In genomic region chr13:94882711-94883145, GRCm38 (mm10) we compare ENCODE assay signal across 8 mouse cellular contexts. TPM values are rescaled to one million over a fixed set of nuclear protein-coding genes. Genes with fewer than 3 reads are reported as not detected.
DNase-seq lines count a peak whose midpoint lies in the region; ATAC-seq lines count a peak whose summit lies in the region.
"Had no signal": no experiment of that assay in that cellular context is flagged by ENCODE, and none has a peak within 500 bp of the region (broad histone marks: within the 10 kb centered on the region; RNA-seq: fewer than 3 reads in every experiment).

No protein-coding gene starts in this region.

- WGBS in forebrain, embryonic 15.5 days: under 1% methylated on average over 37 of the region's 37 CpGs
- 0% methylated on average over 33 of the region's 37 CpGs for WGBS in limb, embryonic 15.5 days
- under 1% methylated on average over 37 of the region's 37 CpGs for WGBS in stomach, embryonic 16.5 days

- H3K4me3 ChIP-seq in megakaryocyte, embryonic 14.5 days (replicated peaks): peak overlapping the region; percentile 88
- H3K4me3 ChIP-seq in forebrain, embryonic 15.5 days: peak overlapping the region; percentile 37
- H3K4me3 ChIP-seq in limb, embryonic 15.5 days: peak overlapping the region; percentile 46
- peak overlapping the region; percentile 48 for H3K4me3 ChIP-seq in stomach, embryonic 16.5 days (replicated peaks; ENCODE audit: low read length)

- H3K4me1 ChIP-seq in megakaryocyte, embryonic 14.5 days: peaks cover 36% of the 10 kb centered on the region
- H3K4me1 ChIP-seq in forebrain, embryonic 15.5 days: peaks cover 25% of the 10 kb centered on the region
- peaks cover 25% of the 10 kb centered on the region for H3K4me1 ChIP-seq in limb, embryonic 15.5 days
- H3K4me1 ChIP-seq in stomach, embryonic 16.5 days (ENCODE audit: control insufficient read depth, insufficient read depth, low read length): peaks cover 17% of the 10 kb centered on the region

- no peak for ATAC-seq in megakaryocyte, adult 5-6 weeks (ENCODE audit: poor library complexity, severe bottlenecking)
- peak; percentile 49 for ATAC-seq in forebrain, embryonic 15.5 days (replicated peaks)
- no peak for ATAC-seq in limb, embryonic 15.5 days (ENCODE audit: insufficient number of reproducible peaks, low FRiP score, low TSS enrichment, low read depth)
- 0 out of 2 replicates have a peak, but pooled peaks have one; percentile 29 for ATAC-seq in stomach, embryonic 16.5 days (ENCODE audit: insufficient read depth, low FRiP score)

- no peaks in the 10 kb centered on the region for H3K36me3 ChIP-seq in megakaryocyte, embryonic 14.5 days (replicated peaks; ENCODE audit: low read length)
- no peaks in the 10 kb centered on the region for H3K36me3 ChIP-seq in forebrain, embryonic 15.5 days
- H3K36me3 ChIP-seq in limb, embryonic 15.5 days: no peaks in the 10 kb centered on the region
- H3K36me3 ChIP-seq in stomach, embryonic 16.5 days (ENCODE audit: control insufficient read depth, insufficient read depth, low read length): no peaks in the 10 kb centered on the region

- H3K9ac ChIP-seq in forebrain, embryonic 15.5 days (replicated peaks): no peak overlapping the region
- no peak overlapping the region for H3K9ac ChIP-seq in limb, embryonic 15.5 days
- H3K9ac ChIP-seq in stomach, embryonic 16.5 days (ENCODE audit: low read length): no peak overlapping the region

- no peak for DNase-seq in adrenal gland, postnatal 25 days
- DNase-seq in kidney, postnatal 14 days: no peak
- DNase-seq: kidney, adult 11 months had no signal

- peak overlapping the region; percentile 66 for H3K4me2 ChIP-seq in forebrain, embryonic 15.5 days (replicated peaks)
- peak overlapping the region; percentile 87 for H3K4me2 ChIP-seq in limb, embryonic 15.5 days
- H3K4me2 ChIP-seq in stomach, embryonic 16.5 days (ENCODE audit: low read depth, low read length): peak overlapping the region; percentile 47

- H3K27me3 ChIP-seq in megakaryocyte, embryonic 14.5 days (replicated peaks): peaks cover 81% of the 10 kb centered on the region
- peaks cover 79% of the 10 kb centered on the region for H3K27me3 ChIP-seq in forebrain, embryonic 15.5 days
- H3K27me3 ChIP-seq in limb, embryonic 15.5 days: peaks cover 86% of the 10 kb centered on the region
- peaks cover 72% of the 10 kb centered on the region for H3K27me3 ChIP-seq in stomach, embryonic 16.5 days (ENCODE audit: control insufficient read depth, insufficient read depth, low read length)

- H3K27ac ChIP-seq in forebrain, embryonic 15.5 days (replicated peaks): no peak overlapping the region
- H3K27ac ChIP-seq in limb, embryonic 15.5 days: no peak overlapping the region
- no peak overlapping the region for H3K27ac ChIP-seq in stomach, embryonic 16.5 days (ENCODE audit: low read length)

- H3K9me3 ChIP-seq in megakaryocyte, embryonic 14.5 days: peaks cover 10% of the 10 kb centered on the region; the same call in 1 of the 2 replicates
- no peaks in the 10 kb centered on the region for H3K9me3 ChIP-seq in forebrain, embryonic 15.5 days
- no peaks in the 10 kb centered on the region for H3K9me3 ChIP-seq in limb, embryonic 15.5 days
- H3K9me3 ChIP-seq in stomach, embryonic 16.5 days (replicated peaks; ENCODE audit: control insufficient read depth, low read length): no peaks in the 10 kb centered on the region

RNA-seq across cellular contexts. Expression of gene Otp, which starts 7.3 kb away (rescaled TPM):
- not detected in 2 replicates for polyA plus RNA-seq in megakaryocyte, embryonic 14.5 days (2012; ENCODE audit: insufficient read depth, low replicate concordance)
- total RNA-seq in megakaryocyte, adult 5-6 weeks (2015): not detected in 2 replicates
- total RNA-seq in megakaryocyte, adult 5-6 weeks (2017): not detected in 2 replicates
- 1.4 and 3.6 TPM in 2 replicates for polyA plus RNA-seq in forebrain, embryonic 15.5 days (2015; fragmentation: Nextera tagmentation; extraction: Ambion mirVana)
- not detected in 2 replicates for polyA plus RNA-seq in limb, embryonic 15.5 days (2015; fragmentation: Nextera tagmentation; extraction: Ambion mirVana)
- polyA plus RNA-seq in stomach, embryonic 16.5 days (2015; fragmentation: Nextera tagmentation; extraction: Ambion mirVana): not detected in 2 replicates
- not detected in 2 replicates for total RNA-seq in adrenal gland, postnatal 25 days (2021)

Comparison
In these comparisons a context has a peak if more than half of its experiments do, and no peak if none do; other contexts are left out.
1. H3K4me3 ChIP-seq: peak in every context shown above with its lines; median percentile 88 in megakaryocyte, embryonic 14.5 days; 48 in stomach, embryonic 16.5 days; 46 in limb, embryonic 15.5 days; 37 in forebrain, embryonic 15.5 days.
2. ATAC-seq: peak in forebrain, embryonic 15.5 days (single experiment) and stomach, embryonic 16.5 days (single experiment); none in megakaryocyte, adult 5-6 weeks (single experiment) and limb, embryonic 15.5 days (single experiment).
3. Peak in every context shown above with its lines, with median percentiles within 50 percentile points of each other: H3K4me2 ChIP-seq.